Mouse (Mus musculus) myocyte (in vitro differentiated cells): Measurements from ENCODE around the gene Fermt3.

Experiments
- MAX ChIP-seq: IDR thresholded peaks from one replicate; pipeline ENCODE4 v1.6.1; 2011; ENCODE audit warnings: low read depth, mild to moderate bottlenecking, control low read depth
- POLR2A ChIP-seq: IDR thresholded peaks from one replicate; pipeline ENCODE4 v1.6.1; 2011; ENCODE audit warnings: low read depth, mild to moderate bottlenecking, control low read depth, moderate library complexity; ENCODE audit not compliant: insufficient read length

DNA sequence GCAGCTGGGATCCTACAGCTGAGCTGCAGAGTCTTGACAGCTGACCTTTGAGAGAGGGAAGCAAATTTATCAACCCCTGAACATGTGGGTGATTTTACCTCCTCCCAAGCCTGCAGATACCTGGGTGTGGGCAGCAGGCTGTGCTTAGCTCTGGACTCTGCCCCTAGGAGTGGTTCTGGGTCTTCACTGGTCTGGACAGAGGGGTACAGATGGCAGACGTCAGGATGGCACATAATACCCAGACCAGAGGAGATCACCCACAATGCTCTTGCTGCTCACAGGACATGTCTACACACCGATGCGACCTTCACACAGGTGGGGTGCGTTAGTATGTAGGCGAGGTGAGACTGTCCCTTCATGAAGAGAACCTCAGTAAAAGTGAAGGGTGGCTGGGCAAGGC is 69.7 kb downstream of the Fermt3 start:
- TF ChIP-seq POLR2A (no peak), MAX (no peak)
